Mouse (Mus musculus) embryo, embryonic 10 days (tissue): ENCODE results near the gene H2-Eb2.

Experiments
- DNase-seq: peaks from one replicate; pipeline ENCODE4 v3.0.0-alpha.2; 2015; ENCODE audit warnings: low spot score

H2-Eb2 gene

DNA sequence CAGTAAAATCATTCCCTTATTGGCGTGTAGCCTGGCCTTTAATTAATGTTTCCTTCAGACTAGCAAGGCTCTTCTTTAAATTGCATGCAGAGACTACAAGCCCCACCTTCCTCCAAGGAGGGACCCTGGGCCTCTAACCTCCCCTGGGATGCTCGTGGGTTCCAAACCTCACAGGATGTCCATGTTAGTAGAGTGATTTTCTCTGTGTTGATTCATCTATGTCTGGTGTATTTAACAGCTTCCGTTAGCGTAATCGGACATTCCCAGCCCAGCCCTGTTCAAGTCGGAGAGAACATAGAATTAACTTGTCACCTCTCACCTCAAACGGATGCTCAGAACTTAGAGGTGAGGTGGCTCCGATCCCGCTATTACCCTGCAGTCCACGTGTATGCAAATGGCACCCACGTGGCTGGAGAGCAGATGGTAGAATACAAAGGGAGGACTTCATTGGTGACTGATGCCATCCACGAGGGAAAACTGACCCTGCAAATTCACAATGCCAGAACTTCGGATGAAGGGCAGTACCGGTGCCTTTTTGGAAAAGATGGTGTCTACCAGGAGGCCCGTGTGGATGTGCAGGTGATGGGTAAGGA, 37.6 kb downstream of the H2-Eb2 start:
- no peak for DNase-seq

DNA sequence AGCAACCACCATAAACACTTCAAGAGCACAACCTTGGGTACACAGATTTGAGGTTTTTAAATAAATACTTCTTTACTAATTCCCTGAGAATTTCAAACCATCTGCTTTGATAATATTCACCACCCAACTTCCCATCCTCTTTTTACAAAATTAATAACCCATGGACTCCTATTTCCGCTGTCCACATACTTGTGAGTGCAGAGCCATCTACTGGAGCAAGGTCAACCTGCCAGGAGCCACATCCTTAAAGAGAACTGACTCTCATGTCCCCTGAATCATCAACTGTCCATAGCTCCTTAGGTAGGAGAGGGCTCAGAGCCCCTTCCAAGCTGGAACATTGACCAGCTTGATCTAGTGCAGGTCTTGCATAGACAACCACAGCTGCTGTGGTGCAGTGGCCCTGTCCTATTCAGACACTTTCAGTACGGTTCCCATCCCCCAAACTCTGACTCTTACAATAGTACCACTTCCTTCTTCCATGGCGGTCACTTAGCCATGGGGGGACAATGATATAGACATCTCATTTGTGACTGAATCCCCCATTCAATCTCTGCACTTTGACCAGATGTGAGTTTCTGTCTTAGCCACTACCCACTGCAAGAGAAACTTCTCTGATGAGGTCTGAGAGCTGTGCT, 38.3 kb downstream of the H2-Eb2 start:
- DNase-seq, result no peak

DNA sequence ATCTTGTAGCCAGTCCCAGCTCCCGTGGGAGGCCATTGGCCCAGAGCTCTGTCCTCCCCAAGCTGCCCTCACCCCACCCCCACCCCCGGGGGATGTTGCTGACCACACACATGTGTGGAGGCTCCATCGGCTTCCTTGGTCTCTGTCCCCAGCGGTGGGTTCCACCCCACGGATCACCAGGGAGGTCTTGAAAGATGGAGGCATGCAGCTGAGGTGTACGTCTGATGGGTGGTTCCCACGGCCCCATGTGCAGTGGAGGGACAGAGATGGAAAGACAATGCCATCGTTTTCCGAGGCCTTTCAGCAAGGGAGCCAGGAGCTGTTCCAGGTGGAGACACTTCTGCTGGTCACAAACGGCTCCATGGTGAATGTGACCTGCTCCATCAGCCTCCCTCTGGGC, 39.6 kb downstream of the H2-Eb2 start:
- no peak for DNase-seq

DNA sequence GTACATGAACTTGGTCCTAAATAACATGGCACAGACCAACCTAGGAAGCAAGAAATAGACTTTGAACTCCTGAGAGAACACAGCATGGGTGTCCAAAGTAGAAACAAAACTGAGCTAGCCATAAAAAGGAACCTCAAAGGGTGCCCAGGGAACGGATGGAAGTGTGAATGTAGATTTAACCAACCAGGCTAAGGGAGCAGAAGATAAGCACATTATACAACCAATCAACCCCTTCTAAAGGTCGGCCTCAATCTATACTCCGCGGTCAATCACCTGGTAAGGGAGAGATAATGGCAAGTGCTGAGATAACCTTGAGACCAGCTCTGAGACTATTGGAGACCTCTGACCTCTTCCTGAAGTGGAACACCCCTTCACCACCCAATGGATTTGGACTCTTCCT, 45.1 kb downstream of the H2-Eb2 start:
- no peak for DNase-seq

DNA sequence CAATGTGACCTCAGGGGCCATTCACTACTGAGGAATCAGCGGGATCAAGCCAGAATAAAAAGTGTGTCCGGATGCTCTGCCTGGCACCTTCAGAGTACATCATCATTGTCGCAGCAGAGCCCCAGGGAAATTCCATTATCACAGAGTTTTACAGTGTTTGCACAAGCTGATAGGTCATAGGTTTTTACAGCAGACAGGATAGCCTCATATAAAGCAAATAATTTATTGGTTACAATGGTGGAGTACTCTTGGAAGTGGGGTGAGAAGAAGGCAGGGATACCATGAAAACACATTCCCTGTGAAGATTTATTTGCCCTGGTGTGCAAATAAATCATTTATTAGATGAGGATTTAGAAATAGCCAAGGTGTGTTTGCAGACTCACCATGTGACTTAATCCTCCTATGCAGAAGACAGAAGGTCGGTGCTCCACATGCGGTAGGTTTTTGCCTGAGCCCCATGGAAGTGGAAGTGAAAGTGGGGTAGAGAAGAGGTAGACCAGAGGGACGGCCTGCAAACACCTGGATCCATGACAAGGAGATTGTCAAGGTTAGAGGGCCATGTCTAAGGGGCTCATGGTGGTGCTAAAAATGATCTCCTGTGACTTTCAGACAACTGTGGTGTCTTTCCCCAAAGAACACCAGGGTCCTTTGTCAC, 47.7 kb downstream of the H2-Eb2 start:
- DNase-seq, result no peak

DNA sequence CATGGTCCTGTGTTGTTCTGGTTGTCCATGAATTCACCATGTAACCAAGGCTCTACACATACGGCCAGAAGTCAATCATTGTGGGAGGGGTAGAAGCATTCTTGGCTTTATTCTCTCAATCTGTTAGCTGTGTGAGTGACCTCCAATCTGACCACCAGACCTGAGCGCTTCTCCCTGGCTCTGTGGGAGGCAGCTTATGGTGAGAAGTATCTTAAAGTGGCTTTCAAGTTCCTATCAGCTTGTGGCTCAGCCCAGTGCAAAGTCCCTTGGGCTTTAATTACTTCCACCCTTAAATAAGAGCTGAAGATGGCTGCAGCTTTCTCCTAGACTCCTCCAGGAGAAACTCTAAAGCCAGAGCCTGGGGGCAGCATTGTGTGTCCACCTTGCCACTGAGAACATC, 51.4 kb downstream of the H2-Eb2 start, which contains the start of gene Btnl1:
Gene Btnl1, plus strand, starts transcription at position 286 of the 400 bp plus-strand sequence.
- no peak for DNase-seq

DNA sequence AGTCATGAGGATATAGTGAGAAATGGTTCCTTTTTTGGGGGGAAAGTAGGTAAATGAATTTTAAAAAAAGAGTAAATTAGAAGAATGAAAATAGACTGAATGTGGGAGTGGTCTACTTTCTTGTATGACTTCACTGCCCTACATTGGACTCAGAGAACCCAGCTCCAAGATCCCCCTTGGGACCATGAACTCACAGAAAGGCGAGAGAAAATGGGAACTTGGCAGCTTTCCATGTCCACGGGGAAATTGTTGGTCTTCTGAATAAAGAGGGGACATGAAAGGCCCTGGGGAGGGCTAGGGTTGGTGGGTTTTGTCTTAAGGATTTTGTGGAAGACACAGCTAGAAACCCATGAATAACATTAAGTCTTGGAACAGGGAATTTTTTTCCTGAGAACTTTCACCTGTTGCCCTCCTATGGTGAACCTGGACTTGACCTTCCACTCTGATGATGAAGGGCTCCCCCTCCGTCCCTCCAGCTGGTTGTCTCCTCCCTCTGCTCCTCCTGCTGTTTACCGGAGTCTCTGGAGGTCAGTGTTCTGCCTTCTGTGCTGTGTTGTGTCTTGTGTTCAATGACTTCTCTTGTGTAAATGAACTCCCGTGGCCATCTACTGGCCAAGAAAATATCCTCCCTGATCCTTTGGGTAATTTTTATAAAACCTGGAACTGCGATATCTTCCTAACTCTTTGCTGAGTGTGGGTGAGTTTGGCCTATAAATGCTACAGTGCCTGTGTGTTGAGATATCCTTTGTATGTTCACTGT, 52.2 kb downstream of the H2-Eb2 start:
- DNase-seq, result no peak

DNA sequence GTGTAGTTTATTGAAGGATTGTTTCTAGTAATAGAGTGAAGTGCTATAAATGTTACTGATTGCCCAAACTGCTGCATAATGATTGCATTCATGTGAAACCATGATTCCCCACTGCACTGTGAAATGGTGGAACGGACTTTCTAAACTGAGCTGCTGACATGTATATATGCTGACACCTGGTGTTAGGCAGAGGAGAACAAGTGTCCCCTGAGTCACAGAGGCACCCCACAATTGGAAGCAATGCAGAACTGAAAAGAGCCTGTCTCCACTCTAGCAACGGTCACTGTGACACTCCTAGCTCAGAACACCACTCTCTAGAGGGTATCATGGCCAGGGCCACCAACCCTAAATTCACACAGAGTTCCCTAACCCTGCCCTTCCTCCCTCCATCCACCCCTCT, 53.3 kb downstream of the H2-Eb2 start:
- no peak for DNase-seq

DNA sequence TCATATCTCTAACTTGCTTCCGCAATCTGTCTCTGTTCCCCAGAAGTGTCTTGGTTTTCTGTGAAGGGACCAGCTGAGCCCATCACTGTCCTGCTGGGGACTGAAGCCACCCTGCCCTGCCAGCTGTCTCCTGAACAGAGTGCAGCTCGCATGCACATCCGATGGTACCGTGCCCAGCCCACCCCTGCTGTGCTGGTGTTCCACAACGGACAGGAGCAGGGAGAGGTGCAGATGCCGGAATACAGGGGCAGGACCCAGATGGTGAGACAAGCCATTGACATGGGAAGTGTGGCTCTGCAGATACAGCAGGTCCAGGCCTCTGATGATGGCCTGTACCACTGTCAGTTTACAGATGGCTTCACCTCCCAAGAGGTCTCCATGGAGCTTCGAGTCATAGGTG, 54.0 kb downstream of the H2-Eb2 start:
- no peak for DNase-seq

DNA sequence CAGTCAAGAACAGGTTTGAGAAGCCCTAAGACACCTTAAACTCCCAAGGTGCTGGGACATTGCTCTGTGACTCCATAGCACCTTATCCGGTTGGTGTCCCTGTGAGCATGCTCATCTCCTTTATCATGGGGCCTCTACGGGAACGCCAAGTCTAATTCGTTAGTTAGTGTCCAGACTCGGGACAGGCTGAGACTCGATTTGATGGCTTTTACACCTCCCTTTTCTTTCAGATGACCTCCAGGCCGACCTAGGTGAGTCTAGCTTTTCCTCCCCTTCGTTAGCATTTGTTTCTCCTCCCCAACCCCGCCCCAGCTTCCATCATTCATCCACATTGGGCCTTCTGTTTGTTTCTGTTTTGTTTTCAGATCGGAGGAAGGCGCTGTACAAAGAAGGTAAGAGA, 56.4 kb downstream of the H2-Eb2 start:
- DNase-seq, result no peak

DNA sequence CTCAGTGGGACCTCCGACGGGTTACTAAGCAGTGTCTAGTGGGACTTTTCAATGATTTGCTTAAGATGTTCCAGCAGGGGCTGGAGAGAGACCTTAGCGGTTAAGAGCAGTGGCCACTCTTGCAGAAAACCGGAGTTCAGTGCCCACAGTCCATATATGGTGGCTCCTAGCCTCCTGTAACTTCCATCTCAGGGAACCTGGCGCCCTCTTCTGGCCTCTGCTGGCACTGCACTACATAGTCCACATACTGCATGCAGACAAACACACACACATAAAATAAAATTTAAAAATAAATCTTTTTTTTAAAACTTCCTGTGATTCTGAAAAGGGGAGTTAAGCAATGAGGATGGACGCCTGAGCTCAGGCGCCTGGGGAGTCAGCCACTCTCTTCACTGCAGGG, 57.7 kb downstream of the H2-Eb2 start:
- DNase-seq, result peak; percentile 11

DNA sequence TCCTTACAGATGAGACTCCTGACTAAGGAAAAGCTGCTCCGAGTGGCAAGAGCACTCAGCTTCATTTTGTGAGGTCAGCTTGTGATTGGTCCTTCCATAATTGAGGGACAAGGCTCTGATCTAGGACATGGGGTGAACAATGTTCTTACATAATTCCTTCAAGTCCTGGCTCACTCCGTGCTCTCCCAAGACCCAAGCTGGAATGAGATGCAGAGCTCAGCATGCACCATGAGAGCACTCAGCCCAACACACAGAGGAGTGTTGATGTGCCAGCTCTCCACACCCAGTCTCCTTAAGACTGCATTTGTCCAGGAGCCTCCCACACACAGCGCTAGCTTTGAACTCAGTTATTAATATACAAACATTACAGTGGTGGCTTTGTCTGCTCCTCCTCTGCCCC, 59.2 kb downstream of the H2-Eb2 start:
- DNase-seq, result no peak

DNA sequence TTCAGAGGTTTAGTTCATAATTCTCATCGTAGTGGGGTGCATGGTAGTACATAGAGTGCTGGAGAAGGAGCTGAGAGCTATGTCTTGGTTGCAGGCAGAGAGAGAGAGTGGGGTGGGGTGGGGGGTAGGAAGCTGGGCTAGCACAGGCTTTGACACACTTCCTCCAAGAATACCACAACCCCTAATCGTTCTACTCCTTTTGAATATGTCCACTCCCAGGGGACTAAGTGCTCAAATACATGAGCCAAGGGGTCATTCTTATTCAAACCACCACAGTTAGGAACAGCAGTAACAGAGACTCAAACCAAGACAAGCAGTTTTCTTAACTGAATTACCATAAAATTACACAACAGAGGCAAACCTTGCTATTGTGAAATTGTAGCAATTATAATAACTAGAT, 61.2 kb downstream of the H2-Eb2 start:
- DNase-seq, result no peak

DNA sequence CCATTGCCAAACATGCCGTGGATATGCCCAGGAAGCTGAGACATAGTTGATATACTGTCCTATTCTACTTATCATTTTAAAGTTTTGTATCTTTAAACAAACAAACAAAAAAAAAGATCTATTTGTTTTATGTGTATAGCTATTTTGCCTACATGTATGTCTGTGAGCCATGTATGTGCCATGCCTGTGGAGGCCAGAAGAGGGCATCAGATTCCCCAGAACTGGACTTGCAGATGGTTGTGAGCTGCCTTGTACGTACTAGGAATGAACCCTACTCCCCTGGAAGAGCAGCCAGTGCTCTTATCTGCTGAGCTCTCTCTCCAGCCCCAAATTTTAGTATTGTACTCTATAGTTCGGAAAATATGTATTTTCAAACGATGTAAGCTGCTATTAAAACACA, 63.0 kb downstream of the H2-Eb2 start:
- DNase-seq, result peak; percentile 61
